Mouse (Mus musculus): ENCODE data around the gene Zfp523. TPM values are rescaled to one million over a fixed set of nuclear protein-coding genes. Genes with fewer than 3 reads are reported as not detected.

Zfp523 gene
- polyA plus RNA-seq, 1 experiment from 2014 or later: 19.2 TPM

DNA sequence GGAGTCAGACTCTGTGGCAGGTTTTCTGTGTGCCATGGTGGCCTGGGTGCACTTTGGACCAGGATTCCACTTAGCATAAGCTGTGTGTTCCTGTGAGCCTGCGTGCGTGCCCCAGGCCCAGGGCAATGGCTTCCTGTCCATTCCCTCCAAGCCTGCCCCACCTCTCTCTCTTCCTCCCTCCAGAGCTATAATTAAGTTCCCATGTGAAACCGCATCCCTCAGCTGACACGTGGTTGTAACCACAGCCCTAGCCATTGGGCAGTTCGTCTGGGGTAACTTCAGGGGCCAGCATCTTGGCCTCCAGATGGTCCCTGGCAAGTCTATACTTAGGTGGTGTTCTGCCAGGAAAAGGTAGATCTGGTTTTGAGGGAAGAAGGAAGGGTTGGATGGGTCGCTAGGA, 70.7 kb downstream of the Zfp523 start:
- Histone ChIP-seq H3K27me3 (ENCODE audit: control insufficient read depth, insufficient read depth, low read length) (no peaks in the 10 kb centered on the region), H3K4me3 (ENCODE audit: control insufficient read depth in 1 of 2, insufficient read depth in 1 of 2, low read depth in 1 of 2, low read length in 2 of 2) (no peak overlapping the region), H3K4me2 (ENCODE audit: low read length) (no peak overlapping the region), H3K9me3 (ENCODE audit: control insufficient read depth, low read length) (no peaks in the 10 kb centered on the region), H3K27ac (replicated peaks in 1 of 2; ENCODE audit: control insufficient read depth in 1 of 2, insufficient read depth in 1 of 2, low read depth in 2 of 2, low read length in 2 of 2) (no peak overlapping the region), H3K4me1 (ENCODE audit: control insufficient read depth in 2 of 2, insufficient read depth in 2 of 2, low read length in 2 of 2) (peaks cover 27 to 39% of the 10 kb centered on the region in 2 experiments), H3K9ac (ENCODE audit: low read length) (no peak overlapping the region), H3K36me3 (ENCODE audit: control insufficient read depth, insufficient read depth, low read length) (0 out of 2 replicates have a peak, but pooled peaks cover 6% of the 10 kb centered on the region)
- no peak for ATAC-seq (ENCODE audit: insufficient number of reproducible peaks, insufficient read depth, low FRiP score, low read depth)
- WGBS: 51% methylated on average over 6 of the region's 6 CpGs

GRCm38 (mm10) chr17:28249062-28249461, 72.1 kb downstream of the Zfp523 start:
- ATAC-seq (ENCODE audit: insufficient number of reproducible peaks, insufficient read depth, low FRiP score, low read depth): no peak
- no peaks in the 10 kb centered on the region for H3K9me3 ChIP-seq (ENCODE audit: control insufficient read depth, low read length)
- WGBS: 71% methylated on average over 12 of the region's 12 CpGs
- H3K36me3 ChIP-seq (ENCODE audit: control insufficient read depth, insufficient read depth, low read length): no peaks in the 10 kb centered on the region
- no peak overlapping the region for H3K4me2 ChIP-seq (ENCODE audit: low read length)
- H3K27me3 ChIP-seq (ENCODE audit: control insufficient read depth, insufficient read depth, low read length): no peaks in the 10 kb centered on the region
- H3K27ac ChIP-seq (replicated peaks in 1 of 2; ENCODE audit: control insufficient read depth in 1 of 2, insufficient read depth in 1 of 2, low read depth in 2 of 2, low read length in 2 of 2): no peak overlapping the region
- H3K9ac ChIP-seq (ENCODE audit: low read length): no peak overlapping the region
- peaks cover 26 to 38% of the 10 kb centered on the region in 2 experiments for H3K4me1 ChIP-seq (ENCODE audit: control insufficient read depth in 2 of 2, insufficient read depth in 2 of 2, low read length in 2 of 2)
- H3K4me3 ChIP-seq (ENCODE audit: control insufficient read depth in 1 of 2, insufficient read depth in 1 of 2, low read depth in 1 of 2, low read length in 2 of 2): no peak overlapping the region

- peaks cover 22 to 38% of the 10 kb centered on the region in 2 experiments for H3K4me1 ChIP-seq (ENCODE audit: control insufficient read depth in 2 of 2, insufficient read depth in 2 of 2, low read length in 2 of 2)
- ATAC-seq (ENCODE audit: insufficient number of reproducible peaks, insufficient read depth, low FRiP score, low read depth): no peak
Measured at GRCm38 (mm10) chr17:28251579-28252280, 74.8 kb downstream of the Zfp523 start.

GRCm38 (mm10) chr17:28252281-28252648, 75.3 kb downstream of the Zfp523 start:
- H3K4me3 ChIP-seq (ENCODE audit: control insufficient read depth in 1 of 2, insufficient read depth in 1 of 2, low read depth in 1 of 2, low read length in 2 of 2): no peak overlapping the region
- H3K27me3 ChIP-seq (ENCODE audit: control insufficient read depth, insufficient read depth, low read length): no peaks in the 10 kb centered on the region
- no peak overlapping the region for H3K27ac ChIP-seq (replicated peaks in 1 of 2; ENCODE audit: control insufficient read depth in 1 of 2, insufficient read depth in 1 of 2, low read depth in 2 of 2, low read length in 2 of 2)
- H3K9me3 ChIP-seq (ENCODE audit: control insufficient read depth, low read length): no peaks in the 10 kb centered on the region
- 64% methylated on average over 5 of the region's 5 CpGs for WGBS
- no peak overlapping the region for H3K9ac ChIP-seq (ENCODE audit: low read length)
- no peak overlapping the region for H3K4me2 ChIP-seq (ENCODE audit: low read length)
- H3K36me3 ChIP-seq (ENCODE audit: control insufficient read depth, insufficient read depth, low read length): no peaks in the 10 kb centered on the region
- H3K4me1 ChIP-seq (ENCODE audit: control insufficient read depth in 2 of 2, insufficient read depth in 2 of 2, low read length in 2 of 2): peaks cover 25 to 40% of the 10 kb centered on the region in 2 experiments
- ATAC-seq (ENCODE audit: insufficient number of reproducible peaks, insufficient read depth, low FRiP score, low read depth): no peak

More at GRCm38 (mm10) chr17:28251579-28252280, 74.8 kb downstream of the Zfp523 start:
- Histone ChIP-seq H3K27ac (replicated peaks in 1 of 2; ENCODE audit: control insufficient read depth in 1 of 2, insufficient read depth in 1 of 2, low read depth in 2 of 2, low read length in 2 of 2) (no peak overlapping the region), H3K9me3 (ENCODE audit: control insufficient read depth, low read length) (no peaks in the 10 kb centered on the region), H3K36me3 (ENCODE audit: control insufficient read depth, insufficient read depth, low read length) (no peaks in the 10 kb centered on the region), H3K4me2 (ENCODE audit: low read length) (no peak overlapping the region), H3K4me3 (ENCODE audit: control insufficient read depth in 1 of 2, insufficient read depth in 1 of 2, low read depth in 1 of 2, low read length in 2 of 2) (no peak overlapping the region), H3K27me3 (ENCODE audit: control insufficient read depth, insufficient read depth, low read length) (no peaks in the 10 kb centered on the region), H3K9ac (ENCODE audit: low read length) (no peak overlapping the region)
- WGBS: 73% methylated on average over 12 of the region's 12 CpGs

GRCm38 (mm10) chr17:28253216-28253615, 76.3 kb downstream of the Zfp523 start:
- ATAC-seq (ENCODE audit: insufficient number of reproducible peaks, insufficient read depth, low FRiP score, low read depth): no peak
- no peak overlapping the region for H3K4me3 ChIP-seq (ENCODE audit: control insufficient read depth in 1 of 2, insufficient read depth in 1 of 2, low read depth in 1 of 2, low read length in 2 of 2)
- H3K9me3 ChIP-seq (ENCODE audit: control insufficient read depth, low read length): no peaks in the 10 kb centered on the region
- H3K4me1 ChIP-seq (ENCODE audit: control insufficient read depth in 2 of 2, insufficient read depth in 2 of 2, low read length in 2 of 2): peaks cover 23 to 40% of the 10 kb centered on the region in 2 experiments
- no peak overlapping the region for H3K9ac ChIP-seq (ENCODE audit: low read length)
- H3K4me2 ChIP-seq (ENCODE audit: low read length): no peak overlapping the region
- H3K27ac ChIP-seq (replicated peaks in 1 of 2; ENCODE audit: control insufficient read depth in 1 of 2, insufficient read depth in 1 of 2, low read depth in 2 of 2, low read length in 2 of 2): no peak overlapping the region
- H3K36me3 ChIP-seq (ENCODE audit: control insufficient read depth, insufficient read depth, low read length): no peaks in the 10 kb centered on the region
- H3K27me3 ChIP-seq (ENCODE audit: control insufficient read depth, insufficient read depth, low read length): no peaks in the 10 kb centered on the region
- 80% methylated on average over 7 of the region's 7 CpGs for WGBS

DNA sequence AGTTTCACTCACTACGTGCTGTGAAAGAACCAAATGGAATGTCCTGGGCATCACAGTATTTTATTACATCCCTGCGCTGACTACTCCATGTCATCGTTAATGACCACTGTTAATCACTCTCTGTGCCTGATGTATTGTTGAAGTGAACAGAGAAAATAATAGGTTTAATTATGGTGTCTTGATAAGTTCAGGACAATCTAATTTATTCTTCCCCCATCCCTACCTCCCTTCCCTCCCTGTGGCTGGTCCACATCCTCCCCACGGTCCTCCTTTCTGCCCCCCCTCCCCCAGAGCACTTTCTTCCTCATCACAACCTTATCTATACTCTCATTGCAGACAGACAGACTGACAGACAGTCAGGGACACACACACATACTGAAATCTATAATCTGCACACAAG, 77.9 kb downstream of the Zfp523 start:
- Histone ChIP-seq H3K27ac (replicated peaks in 1 of 2; ENCODE audit: control insufficient read depth in 1 of 2, insufficient read depth in 1 of 2, low read depth in 2 of 2, low read length in 2 of 2) (no peak overlapping the region), H3K27me3 (ENCODE audit: control insufficient read depth, insufficient read depth, low read length) (no peaks in the 10 kb centered on the region), H3K4me1 (ENCODE audit: control insufficient read depth in 2 of 2, insufficient read depth in 2 of 2, low read length in 2 of 2) (peaks cover 23 to 40% of the 10 kb centered on the region in 2 experiments), H3K4me3 (ENCODE audit: control insufficient read depth in 1 of 2, insufficient read depth in 1 of 2, low read depth in 1 of 2, low read length in 2 of 2) (no peak overlapping the region), H3K36me3 (ENCODE audit: control insufficient read depth, insufficient read depth, low read length) (no peaks in the 10 kb centered on the region), H3K9me3 (ENCODE audit: control insufficient read depth, low read length) (0 out of 2 replicates have a peak, but pooled peaks cover 3% of the 10 kb centered on the region), H3K9ac (ENCODE audit: low read length) (no peak overlapping the region), H3K4me2 (ENCODE audit: low read length) (no peak overlapping the region)
- WGBS: 74% methylated on average over 4 of the region's 4 CpGs
- no peak for ATAC-seq (ENCODE audit: insufficient number of reproducible peaks, insufficient read depth, low FRiP score, low read depth)

Other genes starting within 250 kb of the Zfp523 start
- 0.31 and 0.45 TPM in 2 replicates for gene Tcp11, start 96.5 kb upstream of the Zfp523 start, polyA plus RNA-seq (2014; fragmentation: Nextera tagmentation; extraction: Ambion mirVana)
- gene Scube3, start 35.0 kb upstream of the Zfp523 start, polyA plus RNA-seq (2014; fragmentation: Nextera tagmentation; extraction: Ambion mirVana): 0.53 and 1.4 TPM in 2 replicates
- 1.5 and 1.9 TPM in 2 replicates for gene Def6, start 30.6 kb downstream of the Zfp523 start, polyA plus RNA-seq (2014; fragmentation: Nextera tagmentation; extraction: Ambion mirVana)
- gene Ppard, start 55.6 kb downstream of the Zfp523 start, polyA plus RNA-seq (2014; fragmentation: Nextera tagmentation; extraction: Ambion mirVana): 2.2 TPM in 2 replicates
- gene Fance, start 136.4 kb downstream of the Zfp523 start, polyA plus RNA-seq (2014; fragmentation: Nextera tagmentation; extraction: Ambion mirVana): 17.8 and 19.5 TPM in 2 replicates
- gene Rpl10a, start 151.3 kb downstream of the Zfp523 start, polyA plus RNA-seq (2014; fragmentation: Nextera tagmentation; extraction: Ambion mirVana): 440 and 513 TPM in 2 replicates
- gene Tead3, start 173.7 kb downstream of the Zfp523 start, polyA plus RNA-seq (2014; fragmentation: Nextera tagmentation; extraction: Ambion mirVana): 5.4 and 7.2 TPM in 2 replicates
- 3.3 and 3.4 TPM in 2 replicates for gene Tulp1, start 188.1 kb downstream of the Zfp523 start, polyA plus RNA-seq (2014; fragmentation: Nextera tagmentation; extraction: Ambion mirVana)